Comparison of ENCODE assay signal across 1 mouse cellular context in the genomic region with DNA sequence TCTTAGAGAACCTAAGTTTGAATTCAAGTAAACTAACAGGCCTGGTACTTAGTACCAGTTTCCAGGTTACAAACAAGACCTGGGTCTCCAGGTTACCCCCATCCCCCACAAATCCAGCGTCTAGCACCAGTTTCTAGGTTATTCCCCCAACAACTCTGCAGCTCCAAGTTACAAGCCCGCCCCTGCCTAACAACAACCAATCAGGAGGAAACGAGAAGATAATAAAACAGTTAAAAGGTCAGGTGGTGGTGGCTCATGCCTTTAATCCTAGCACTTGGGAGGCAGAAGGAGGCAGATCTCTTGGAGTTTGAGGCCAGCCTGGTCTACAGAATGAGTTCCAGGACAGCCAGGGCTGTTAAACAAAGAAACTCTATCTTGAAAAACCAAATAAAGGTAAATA.
"Had no signal": no experiment of that assay in that cellular context is flagged by ENCODE, and none has a peak within 500 bp of the region (broad histone marks: within the 10 kb centered on the region; RNA-seq: fewer than 3 reads in every experiment).

No protein-coding gene starts in this region.

- DNase-seq: thymus, adult 18-20 months had no signal
